Mouse (Mus musculus) Muller cell, postnatal 12 days (primary cell): ENCODE results near the gene Tpd52l2.
"Not testable (repeated sequence)": the region's sequence is repeated elsewhere in the genome, so short reads cannot be mapped to it uniquely, and the experiment has no call there.

ENCODE experiments used
- DNase-seq: peaks from one replicate; pipeline ENCODE4 v3.0.0-alpha.2; 2015; ENCODE audit errors: inconsistent ontology term

The Tpd52l2 gene

DNA sequence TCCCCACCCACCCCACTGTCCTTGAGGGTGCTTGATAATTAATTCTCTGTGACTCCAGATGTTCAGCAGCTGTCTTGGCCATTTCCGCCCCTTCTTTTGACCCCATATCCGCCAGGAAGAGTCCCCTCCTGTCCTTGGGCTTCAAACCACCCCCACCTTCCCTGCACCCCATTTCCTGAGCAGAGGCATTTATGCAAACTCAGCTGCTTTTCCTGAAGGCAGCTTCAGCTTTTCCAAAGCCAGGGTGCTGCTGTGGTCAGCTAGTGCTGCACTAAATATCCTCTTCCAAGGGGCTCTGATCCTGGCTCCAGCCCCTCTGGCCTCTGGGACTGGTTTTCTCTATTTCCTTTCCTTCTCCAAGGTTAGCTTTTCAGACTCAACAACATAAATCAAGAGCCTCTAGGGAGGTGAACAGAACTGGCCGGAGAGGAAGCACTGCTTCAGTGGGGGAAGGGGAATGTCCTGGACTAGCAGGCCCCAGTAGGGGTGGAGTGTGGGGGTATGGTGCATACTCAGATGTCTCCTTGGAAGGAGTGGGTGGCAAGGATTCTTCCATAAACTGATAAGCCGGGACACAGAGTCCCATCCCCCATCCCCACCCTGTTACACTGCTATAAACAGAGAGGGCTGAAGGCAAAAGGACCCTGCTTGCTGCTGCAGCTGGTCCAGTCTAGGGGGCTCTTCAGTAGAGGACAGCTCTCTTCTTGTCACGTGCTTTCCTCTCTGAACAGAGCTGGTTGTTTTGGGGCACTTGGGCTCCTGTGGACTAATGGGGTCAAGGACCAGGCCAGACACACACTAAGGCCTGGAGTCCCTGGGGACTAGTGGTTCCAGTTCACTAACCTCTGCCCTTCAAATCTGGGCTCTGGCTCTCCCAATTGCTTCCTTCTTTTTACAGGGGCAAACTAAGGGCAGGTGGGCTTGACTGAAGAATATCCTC is 9.3 kb upstream of the Tpd52l2 start:
- DNase-seq = no peak

GRCm38 (mm10) chr2:181491432-181492205 is 5.3 kb upstream of the Tpd52l2 start:
- DNase-seq = no peak

DNA sequence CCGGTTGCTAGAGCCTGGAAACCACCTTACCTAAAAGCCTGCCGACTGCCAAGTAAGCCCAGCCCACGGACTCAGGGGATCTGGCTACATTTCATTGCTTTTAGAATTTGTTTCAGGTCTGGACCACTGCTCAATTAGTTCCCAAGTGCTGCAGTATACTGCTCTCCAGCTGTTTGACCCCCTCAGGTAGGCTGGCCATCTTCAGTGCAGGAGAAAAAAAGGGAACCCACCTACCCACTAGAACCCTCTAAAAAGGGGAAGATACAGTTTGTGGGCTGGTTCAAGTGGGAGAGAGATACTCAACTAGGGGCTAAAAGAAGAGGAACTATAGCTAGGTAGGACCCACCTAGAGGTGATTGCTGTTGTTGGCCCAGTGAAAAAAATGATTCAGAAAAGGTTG is 4.7 kb upstream of the Tpd52l2 start:
- no peak for DNase-seq

- no peak for DNase-seq
Observed at GRCm38 (mm10) chr2:181493156-181493927, 3.6 kb upstream of the Tpd52l2 start, which contains the start of gene Abhd16b. Gene Abhd16b (plus strand): TSS chr2:181493206.

DNA sequence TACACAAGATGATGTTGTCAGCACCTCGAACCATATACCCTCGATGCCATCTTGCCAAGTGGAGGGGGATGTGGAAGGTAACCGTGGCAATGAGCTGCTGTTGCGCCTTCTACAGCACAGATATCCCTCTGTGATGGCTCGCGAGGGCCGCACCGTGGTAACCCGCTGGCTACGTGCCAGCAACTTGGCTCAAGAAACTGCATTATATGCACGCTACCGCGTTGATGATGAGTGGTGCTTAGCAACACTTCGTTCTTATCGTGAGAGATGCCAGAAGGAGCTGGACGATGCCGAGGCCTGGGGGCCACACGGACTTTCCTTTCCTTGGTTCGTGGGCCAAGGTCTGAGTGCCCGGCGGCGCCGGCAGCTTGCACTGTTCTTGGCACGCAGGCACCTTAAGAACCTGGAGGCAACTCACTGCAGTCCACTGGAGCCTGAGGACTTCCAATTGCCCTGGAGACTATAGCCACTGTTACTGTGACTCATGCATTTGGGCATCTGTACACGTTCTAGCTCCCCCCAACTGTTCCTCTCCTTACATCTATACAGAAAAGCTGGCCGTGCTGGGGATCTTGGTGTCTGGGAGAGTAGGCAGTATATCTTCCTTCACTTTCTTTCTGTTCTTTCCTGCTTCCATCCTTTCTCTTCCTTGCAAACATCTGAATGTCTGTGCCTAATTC is 2.5 kb upstream of the Tpd52l2 start:
- DNase-seq = no peak

DNA sequence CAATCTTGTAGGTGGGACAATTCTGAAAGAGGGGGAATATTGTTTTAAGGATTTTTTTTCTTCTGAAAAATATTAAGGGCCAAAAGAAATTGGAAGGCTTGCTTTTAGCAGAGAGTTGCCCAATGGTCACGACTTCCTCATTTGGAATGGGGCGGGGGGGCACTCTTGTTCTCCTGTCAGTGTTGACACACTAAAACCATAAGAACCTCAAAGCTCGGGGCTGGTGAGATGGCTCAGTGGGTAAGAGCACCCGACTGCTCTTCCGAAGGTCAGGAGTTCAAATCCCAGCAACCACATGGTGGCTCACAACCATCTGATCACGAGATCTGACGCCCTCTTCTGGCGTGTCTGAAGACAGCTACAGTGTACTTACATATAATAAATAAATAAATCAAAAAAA is 1.1 kb upstream of the Tpd52l2 start:
- DNase-seq = not testable (repeated sequence)

DNA sequence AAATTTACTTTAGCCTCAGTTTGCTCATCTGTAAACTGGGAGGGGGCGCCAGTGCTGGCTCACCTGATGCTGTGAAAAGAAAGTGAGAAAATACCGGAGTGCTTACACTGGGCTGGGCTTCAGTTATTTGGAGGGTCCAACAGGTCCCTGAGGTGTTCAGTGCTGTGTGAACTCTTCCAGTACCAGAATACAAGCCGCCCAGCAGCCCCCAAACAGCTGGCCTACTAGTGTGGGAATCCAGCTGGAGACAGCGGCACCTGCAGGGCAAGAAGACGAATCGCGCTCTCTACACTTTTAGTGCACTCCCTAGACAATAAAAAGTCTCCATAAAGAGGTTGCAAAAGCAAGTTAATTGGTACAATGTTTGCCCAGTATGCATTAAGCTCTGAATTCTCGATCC is 661 bp upstream of the Tpd52l2 start:
- DNase-seq = peak; percentile 63

GRCm38 (mm10) chr2:181497548-181497875 is 570 bp downstream of the Tpd52l2 start:
- DNase-seq = peak; percentile 79

- no peak for DNase-seq
Observed at GRCm38 (mm10) chr2:181498644-181499043, 1.7 kb downstream of the Tpd52l2 start.

- DNase-seq = no peak
Observed at GRCm38 (mm10) chr2:181509191-181509590, 12.2 kb downstream of the Tpd52l2 start.

DNA sequence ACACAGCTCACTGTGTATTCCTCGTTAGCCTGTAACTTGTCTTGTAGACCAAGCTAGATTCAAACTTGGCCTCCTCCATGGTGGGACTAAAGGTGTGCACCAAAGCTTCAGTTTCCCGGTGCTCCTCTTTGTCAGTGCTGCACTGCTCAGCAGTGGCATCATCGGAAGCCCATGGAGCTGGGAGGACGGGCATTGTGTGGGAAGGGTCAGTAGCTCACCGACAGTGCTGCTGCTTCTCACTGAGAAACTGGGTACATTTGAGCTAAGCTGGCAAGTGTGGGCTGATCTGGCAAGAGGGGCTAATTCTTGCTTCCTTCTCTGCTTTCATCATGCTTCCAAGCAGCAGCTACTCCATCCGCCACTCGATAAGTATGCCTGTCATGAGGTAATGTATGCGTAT is 14.3 kb downstream of the Tpd52l2 start:
- no peak for DNase-seq

- no peak for DNase-seq
Observed at GRCm38 (mm10) chr2:181519201-181519600, 22.3 kb downstream of the Tpd52l2 start.

DNA sequence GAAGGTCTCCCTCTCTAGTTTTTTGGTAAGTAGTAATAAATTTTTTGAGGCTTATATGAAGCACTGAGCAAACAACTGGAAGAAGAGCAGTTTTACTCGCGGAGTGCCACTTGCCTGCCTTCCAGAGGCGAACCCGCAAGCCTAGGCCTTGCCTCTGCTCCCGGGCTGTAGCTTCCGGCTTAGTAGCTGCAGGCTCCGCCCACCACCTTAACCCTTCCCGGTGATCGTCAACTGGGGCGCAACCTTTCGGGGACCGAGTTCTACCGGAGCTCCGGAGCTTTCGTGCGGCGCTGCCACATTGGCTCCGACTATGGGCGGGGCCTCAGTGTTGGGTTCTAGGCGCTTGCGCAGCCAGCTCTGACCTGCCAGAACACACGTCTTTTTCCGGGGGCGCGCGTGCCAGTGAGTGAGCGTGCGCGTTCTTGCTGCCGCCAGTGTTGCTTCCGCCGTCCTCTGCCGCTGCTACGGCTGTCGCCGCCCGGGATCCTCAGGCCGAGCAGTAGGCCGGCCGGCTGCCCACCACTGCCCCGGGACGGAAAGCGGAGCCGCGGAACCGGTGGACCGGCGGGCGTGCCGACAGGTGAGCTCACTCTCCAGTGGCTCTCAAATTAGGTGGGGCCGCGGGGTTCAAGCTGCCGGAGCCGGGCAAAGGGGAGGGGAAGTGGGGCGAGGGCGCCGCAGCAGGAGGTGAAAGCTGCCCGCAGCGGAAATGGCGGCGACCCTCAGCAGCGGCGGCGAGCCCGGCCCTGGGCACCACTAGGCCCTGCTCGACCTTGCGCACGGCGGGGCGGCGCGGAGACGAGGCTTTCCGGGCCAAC is 23.4 kb downstream of the Tpd52l2 start, which contains the start of gene Dnajc5:
TSS of gene Dnajc5 (plus strand) at position 368 of the 818 bp plus-strand sequence.
- DNase-seq = peak; percentile 97

DNA sequence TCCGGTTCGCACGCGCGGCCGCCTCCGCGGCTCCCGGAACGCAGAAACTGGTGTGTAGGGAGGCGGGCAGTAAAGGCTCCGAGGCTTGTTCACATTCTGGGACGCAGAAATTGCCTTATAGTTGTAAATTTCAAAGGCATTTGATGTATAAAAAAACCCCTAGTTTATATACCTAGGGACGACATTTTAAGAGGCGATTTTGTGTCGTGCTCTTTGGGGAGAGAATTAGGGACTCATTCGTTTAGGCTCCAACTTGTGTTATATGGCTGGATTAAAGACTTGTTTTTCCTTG is 23.9 kb downstream of the Tpd52l2 start:
- DNase-seq = no peak

- no peak for DNase-seq
Observed at GRCm38 (mm10) chr2:181521491-181521890, 24.5 kb downstream of the Tpd52l2 start.

DNA sequence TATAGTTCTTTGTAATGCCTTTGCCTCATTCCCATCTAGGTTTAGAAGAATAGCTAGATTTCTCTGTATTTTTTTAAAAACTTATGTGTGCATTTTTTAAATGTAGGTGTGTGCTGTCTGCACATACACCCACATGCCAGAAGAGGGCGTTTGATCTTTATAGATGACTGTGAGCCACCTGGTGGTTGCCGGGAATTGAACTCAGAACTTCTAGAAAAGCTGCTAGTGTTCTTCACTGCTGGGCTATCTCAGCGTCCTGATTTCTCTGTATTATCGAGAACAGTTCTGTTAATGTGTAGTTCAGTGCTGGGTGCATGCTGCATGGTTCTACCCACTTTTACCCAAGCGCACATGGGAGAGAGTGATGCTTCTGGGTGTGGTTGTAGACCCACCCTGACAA is 25.9 kb downstream of the Tpd52l2 start:
- no peak for DNase-seq

- peak; percentile 29 for DNase-seq
Observed at GRCm38 (mm10) chr2:181525526-181525925, 28.6 kb downstream of the Tpd52l2 start.

GRCm38 (mm10) chr2:181529076-181529475 is 32.1 kb downstream of the Tpd52l2 start:
- DNase-seq = no peak

DNA sequence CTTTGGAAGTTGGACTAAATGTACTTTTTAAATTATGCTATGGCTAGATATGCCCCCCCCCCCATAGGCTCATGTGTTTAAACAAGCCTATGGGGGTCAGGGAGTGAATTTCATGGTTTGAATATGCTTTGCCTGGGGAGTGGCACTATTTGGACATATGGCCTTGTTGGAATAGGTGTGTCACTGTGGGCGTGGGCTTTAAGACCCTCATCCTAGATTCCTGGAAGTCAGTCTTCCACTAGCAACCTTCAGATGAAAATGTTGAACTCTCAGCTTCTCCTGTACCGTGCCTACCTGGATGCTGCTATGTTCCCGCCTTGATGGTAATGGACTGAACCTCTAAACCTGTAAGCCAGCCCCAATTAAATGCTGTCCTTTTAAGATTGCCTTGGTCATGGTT is 35.6 kb downstream of the Tpd52l2 start:
- no peak for DNase-seq

DNA sequence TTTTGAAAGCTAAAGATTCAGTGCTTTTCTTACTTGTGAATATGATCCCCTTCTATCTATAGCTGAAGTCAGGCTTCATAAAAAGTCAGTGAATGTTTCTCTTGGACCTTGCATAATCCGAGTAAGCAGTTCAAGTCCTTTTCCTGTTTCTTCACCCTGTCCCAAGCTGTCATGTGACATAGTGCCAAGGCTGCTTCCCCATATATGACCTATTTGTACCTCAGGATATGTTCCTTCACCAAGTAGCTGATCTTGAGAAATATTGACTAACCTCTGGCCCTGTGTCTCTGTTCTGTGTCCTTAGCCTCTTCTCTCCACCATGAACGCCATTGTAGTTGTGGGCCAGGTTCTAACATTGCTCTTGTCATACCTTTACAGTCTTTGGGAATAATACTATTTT is 39.5 kb downstream of the Tpd52l2 start:
- no peak for DNase-seq
